Mouse (Mus musculus): ENCODE measurements at regions not wholly inside any gene's neighbourhood (a gene's known extent, or its start where the extent isn't known, plus 50 kb on each side); places are given as distances from the start of the nearest gene placed in this dataset.

DNA sequence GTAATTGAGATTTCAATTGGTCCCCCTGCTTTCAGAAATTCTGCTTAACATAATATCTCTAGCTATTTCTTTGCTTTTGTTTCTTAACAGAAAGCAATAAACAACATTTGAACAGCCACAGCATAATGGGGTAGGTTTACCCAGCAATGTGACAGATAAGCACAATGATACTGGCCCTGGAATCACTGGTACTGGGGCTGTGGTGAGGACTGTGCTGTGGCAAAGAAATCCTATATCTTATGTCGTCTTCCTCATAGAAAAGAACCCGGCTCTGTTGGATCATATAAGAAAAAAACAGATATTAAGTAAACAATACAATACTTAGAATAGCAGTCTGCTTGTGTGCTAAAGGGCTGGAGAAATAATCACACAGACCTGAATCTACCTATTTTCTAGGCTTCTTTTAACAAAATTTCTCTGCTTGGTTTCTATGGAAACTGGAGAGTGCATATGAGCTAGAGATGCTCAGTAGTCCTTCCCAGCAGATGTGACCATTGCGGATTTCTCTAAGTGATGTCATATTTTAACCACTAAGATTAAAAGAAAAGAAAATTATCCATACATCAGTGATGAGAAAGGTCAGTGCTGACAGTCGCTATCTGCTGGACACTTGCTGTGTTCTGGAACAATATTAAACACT lies 119.8 kb upstream of the Gnao1 start:
- TF ChIP-seq CTCF (IDR thresholded peaks at IDR 0.05; ENCODE audit: extremely low read depth, insufficient read length, insufficient replicate concordance, low read depth, low read length) (no peak), POLR2A (IDR thresholded peaks at IDR 0.05; ENCODE audit: low read depth, low read length) (no peak)

Measured in small intestine, adult 2 months (tissue).